Mouse (Mus musculus): ENCODE measurements at regions not wholly inside any gene's neighbourhood (a gene's known extent, or its start where the extent isn't known, plus 50 kb on each side); places are given as distances from the start of the nearest gene placed in this dataset.

DNA sequence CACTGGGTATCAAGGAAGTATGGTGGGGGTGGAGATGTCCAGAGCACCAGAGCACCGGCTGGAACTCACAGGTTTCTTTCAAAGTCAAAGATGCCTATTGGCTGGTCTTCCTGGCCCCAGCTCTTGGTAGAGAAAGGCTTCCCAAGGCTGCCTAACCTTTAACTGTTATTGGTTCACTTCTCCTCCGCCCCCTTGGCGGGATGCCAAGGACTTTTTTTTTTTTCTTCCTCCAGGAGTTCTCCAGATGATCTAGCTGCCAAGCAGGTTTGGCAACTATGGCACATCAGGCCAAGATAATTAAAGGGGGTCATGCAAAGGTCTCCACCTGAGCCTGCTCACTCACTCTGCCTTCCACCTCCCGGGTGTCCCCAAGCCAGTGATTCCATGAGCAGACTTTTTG lies 67.5 kb downstream of the Sc5d start:
- DNase-seq (ENCODE audit: low spot score) = peak; percentile 45

DNA sequence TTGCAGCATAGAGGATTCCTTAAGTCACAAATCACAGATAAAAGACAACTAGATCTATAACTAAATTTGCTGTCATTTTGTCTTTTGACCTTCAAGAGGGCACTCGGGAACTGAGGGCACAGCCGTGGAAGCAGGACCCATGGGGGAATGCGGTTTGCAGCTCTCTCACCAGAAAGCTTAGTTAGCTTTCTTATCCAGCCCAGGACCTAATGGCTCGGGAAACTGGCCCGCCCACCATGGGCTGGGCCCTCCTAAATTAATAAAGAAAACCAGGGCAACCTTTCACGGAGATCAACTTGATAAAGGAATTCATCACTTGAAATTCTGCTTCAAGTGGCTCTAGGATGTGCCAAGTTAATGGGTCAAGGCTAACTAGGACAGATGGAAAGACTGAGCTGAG lies 67.9 kb downstream of the Sc5d start:
- no peak for DNase-seq (ENCODE audit: low spot score)

DNA sequence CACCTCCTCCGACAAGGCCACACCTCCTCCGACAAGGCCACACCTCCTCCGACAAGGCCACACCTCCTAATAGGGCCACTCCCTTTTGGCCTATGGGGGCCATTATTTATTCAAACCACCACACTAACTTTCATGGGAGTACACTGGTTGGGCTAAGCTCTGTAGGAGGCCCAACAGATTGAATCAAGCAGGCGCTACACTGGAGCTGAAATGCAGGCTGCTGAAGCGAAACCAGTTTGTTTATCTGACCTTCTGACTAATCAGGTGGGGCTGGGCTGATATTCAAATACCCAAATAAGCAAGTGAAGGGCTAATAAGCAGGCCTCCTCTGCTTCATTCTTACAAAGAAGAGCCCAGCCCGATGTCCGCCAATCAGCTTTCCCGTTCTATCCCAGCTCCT lies 68.4 kb downstream of the Sc5d start:
- peak; percentile 26 for DNase-seq (ENCODE audit: low spot score)

- no peak for DNase-seq (ENCODE audit: low spot score)
These were observed 69.1 kb downstream of the Sc5d start for GRCm38 (mm10) chr9:42194939-42195338.

GRCm38 (mm10) chr9:42194176-42194575 lies 69.9 kb downstream of the Sc5d start:
- DNase-seq (ENCODE audit: low spot score) = no peak

DNA sequence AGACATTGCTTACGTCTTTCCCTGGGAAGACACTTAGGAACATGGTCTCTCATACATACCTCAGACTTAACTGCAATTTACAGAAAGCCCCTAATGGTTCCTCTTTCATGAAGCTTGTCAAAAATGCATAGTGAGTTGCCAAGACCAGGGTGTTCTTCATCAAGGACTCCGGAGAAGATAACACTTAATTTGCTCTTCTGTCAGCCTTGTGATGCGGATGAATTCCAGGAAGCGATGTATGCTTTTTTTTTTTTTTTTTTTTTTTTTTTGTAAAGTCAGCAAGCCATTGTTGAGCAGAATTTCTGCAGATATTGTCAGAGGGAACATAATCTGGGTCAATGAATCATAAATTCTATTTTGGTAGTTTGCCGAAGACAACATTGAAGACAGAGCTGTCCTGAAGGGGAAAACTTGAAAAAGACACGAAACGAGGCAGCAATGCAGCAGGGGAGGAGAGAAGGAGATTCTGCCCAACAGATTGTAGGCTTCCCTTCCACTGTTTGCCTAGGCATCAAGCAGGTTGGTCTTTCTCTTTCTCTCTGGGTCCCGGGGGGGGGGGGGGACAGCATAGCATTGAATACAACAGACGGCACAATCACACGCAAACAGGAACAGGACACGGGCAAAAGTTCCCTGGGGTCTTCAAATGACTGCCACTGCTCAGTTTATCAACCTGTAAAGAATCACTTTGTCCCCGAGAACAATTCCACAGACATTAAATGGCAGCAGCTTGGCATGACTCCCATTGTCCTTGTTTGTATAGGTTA lies 69.1 kb upstream of the Sorl1 start:
- DNase-seq (ENCODE audit: low spot score) = no peak

DNA sequence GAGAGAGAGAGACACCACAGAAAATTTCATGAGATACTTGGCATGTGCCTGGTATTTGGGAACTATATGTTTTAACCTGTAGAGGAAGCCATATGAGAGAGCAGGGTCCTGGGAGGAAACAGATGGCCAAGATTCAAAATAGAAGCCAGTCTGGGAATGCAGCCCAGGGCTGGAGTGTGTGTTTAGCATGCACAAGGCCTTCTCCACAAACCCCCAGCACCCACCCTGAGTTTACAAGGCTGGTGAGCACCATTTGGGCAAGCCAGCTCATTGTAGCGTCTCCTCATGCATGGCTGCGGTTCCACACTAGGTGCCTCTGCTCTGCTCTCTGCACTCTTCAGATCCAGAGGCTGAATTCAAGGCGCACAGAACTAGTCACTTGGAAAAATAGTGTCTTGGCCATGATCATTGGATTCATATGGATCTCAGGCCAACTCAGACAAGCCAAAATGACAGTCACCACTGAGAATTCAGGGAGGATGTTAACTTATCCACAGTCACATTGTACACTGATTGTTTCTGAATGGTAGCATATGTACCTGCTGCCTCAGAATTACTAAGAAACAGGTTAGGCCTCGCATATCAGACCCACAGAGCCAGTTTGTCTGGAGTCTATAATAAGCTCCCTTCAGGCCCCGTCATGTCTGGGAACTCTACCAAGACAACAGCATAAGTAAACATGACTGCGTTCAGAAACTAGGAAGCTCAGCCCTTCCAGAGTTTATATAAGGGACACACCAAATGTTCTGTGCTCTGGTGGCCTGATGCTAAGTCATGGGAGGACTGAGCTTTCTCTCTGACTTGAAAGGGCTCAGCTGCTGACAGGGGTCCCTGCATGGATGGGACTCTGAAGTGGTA lies 63.5 kb upstream of the Sorl1 start:
- no peak for DNase-seq (ENCODE audit: low spot score)

- DNase-seq (ENCODE audit: low spot score) = no peak
These were observed 60.1 kb upstream of the Sorl1 start for GRCm38 (mm10) chr9:42184104-42184635.

- no peak for DNase-seq (ENCODE audit: low spot score)
These were observed 59.4 kb upstream of the Sorl1 start for GRCm38 (mm10) chr9:42183448-42183847.

GRCm38 (mm10) chr9:42182400-42182799 lies 58.3 kb upstream of the Sorl1 start:
- DNase-seq (ENCODE audit: low spot score) = no peak

DNA sequence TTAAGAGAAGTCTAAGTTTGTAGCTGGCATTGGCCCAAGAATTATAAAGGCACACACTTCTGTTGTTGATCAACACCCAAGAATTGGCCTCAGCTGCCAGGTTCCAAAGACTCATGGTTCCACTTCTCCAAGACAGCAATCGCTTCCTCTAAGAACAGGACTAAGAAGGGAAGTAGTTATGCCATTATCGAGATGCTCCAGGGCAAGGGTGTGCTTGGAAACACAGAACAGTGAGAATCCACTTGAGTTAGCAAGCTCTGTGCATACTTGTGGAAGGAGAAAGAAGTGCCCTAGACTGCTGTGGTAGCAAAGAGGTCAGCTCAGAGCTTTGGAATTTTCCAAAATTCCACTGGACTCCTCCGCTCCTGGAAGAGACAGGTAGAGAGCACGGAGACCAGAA lies 56.1 kb upstream of the Sorl1 start:
- no peak for DNase-seq (ENCODE audit: low spot score)

- no peak for DNase-seq (ENCODE audit: low spot score)
These were observed 54.8 kb upstream of the Sorl1 start for GRCm38 (mm10) chr9:42178759-42179377.

- no peak for DNase-seq (ENCODE audit: low spot score)
These were observed 50.4 kb upstream of the Sorl1 start for GRCm38 (mm10) chr9:42174349-42174955.
